Mouse (Mus musculus): Measurements from ENCODE around the gene Abhd16a.
"Not testable (repeated sequence)": the region's sequence is repeated elsewhere in the genome, so short reads cannot be mapped to it uniquely, and the experiment has no call there.

GRCm38 (mm10) chr17:35124261-35124896, 35.3 kb downstream of the Abhd16a start:
- TF ChIP-seq POLR2A (IDR thresholded peaks at IDR 0.05; ENCODE audit: insufficient read length, low read depth); E2F4 (IDR thresholded peaks at IDR 0.05; ENCODE audit: insufficient read depth); USF1 (IDR thresholded peaks at IDR 0.05; ENCODE audit: low read depth): not testable (repeated sequence)
